Mouse (Mus musculus): Measurements from ENCODE around the gene Ccl26. TPM values are rescaled to one million over a fixed set of nuclear protein-coding genes. Genes with fewer than 3 reads are reported as not detected.
"Not testable (repeated sequence)": the region's sequence is repeated elsewhere in the genome, so short reads cannot be mapped to it uniquely, and the experiment has no call there.

Gene Ccl26
- not detected in 2 replicates for polyA plus RNA-seq (2012; ENCODE audit: insufficient read depth, insufficient read length, missing spikeins)

- Histone ChIP-seq H3K27ac (ENCODE audit: insufficient read depth, low read depth, low read length) (no peak within 1 kb of the TSS), H3K4me1 (ENCODE audit: control insufficient read depth, insufficient read depth, low read length) (peaks cover 8% of the 10 kb centered on the region), H3K4me3 (ENCODE audit: insufficient read depth, low read length) (no peak within 1 kb of the TSS)
- no peak for TF ChIP-seq POLR2A (IDR thresholded peaks at IDR 0.05; ENCODE audit: borderline replicate concordance, low read depth, low read length)
- TF ChIP-seq CTCF (IDR thresholded peaks at IDR 0.05; ENCODE audit: low read depth, low read length) = no peak
Measured at GRCm38 (mm10) chr5:135563469-135563868, at the start of gene Ccl26. TSS of gene Ccl26 (minus strand) at chr5:135563569.

DNA sequence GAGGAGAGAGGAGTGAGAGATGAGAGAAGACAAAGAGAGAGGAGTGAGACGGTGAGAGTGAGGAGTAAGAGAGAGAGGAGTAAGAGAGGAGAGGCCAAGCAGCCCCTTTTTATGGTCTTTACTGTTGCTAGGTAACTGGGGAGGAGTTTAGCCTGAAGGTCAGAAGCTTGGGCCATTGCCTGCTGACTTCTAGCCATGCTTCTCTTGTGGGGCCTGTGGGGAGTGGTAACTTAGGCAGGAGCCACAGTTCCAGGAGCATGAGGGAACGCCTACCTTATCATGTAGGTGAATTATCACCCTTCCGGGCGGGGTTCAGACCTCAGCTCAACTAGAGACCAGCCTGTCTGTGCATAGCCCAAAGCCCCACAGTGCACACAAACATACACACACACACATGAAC lies 46.4 kb upstream of the Ccl26 start:
- Histone ChIP-seq H3K27ac (ENCODE audit: insufficient read depth, low read depth, low read length) (no peak overlapping the region), H3K4me3 (ENCODE audit: insufficient read depth, low read length) (no peak overlapping the region), H3K4me1 (ENCODE audit: control insufficient read depth, insufficient read depth, low read length) (peaks cover 4% of the 10 kb centered on the region)
- TF ChIP-seq CTCF (IDR thresholded peaks at IDR 0.05; ENCODE audit: low read depth, low read length) = no peak
- no peak for TF ChIP-seq POLR2A (IDR thresholded peaks at IDR 0.05; ENCODE audit: borderline replicate concordance, low read depth, low read length)

GRCm38 (mm10) chr5:135607581-135607980 lies 44.2 kb upstream of the Ccl26 start:
- H3K4me1 ChIP-seq (ENCODE audit: control insufficient read depth, insufficient read depth, low read length) = no peaks in the 10 kb centered on the region
- H3K27ac ChIP-seq (ENCODE audit: insufficient read depth, low read depth, low read length) = no peak overlapping the region
- H3K4me3 ChIP-seq (ENCODE audit: insufficient read depth, low read length) = no peak overlapping the region
- TF ChIP-seq CTCF (IDR thresholded peaks at IDR 0.05; ENCODE audit: low read depth, low read length) (no peak), POLR2A (IDR thresholded peaks at IDR 0.05; ENCODE audit: borderline replicate concordance, low read depth, low read length) (no peak)

DNA sequence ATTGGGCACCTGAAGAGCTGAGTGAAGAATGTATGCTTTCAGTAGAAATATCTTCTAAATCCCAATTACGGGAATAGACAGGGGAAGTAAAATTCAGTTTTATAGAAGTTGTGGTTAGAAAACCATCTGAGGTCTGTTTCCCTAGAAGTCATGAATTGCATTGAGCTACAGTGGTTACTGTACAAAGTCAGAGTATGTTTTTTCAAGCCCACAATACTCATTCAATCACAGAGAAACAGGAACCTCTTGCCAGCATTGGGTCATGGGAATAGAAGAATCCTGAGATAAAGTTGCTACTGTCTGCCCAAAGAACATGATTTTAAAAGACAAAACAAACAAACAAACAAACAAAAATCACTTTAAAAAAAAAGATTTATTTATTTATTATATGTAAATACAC lies 43.3 kb upstream of the Ccl26 start:
- not testable (repeated sequence) for H3K27ac ChIP-seq (ENCODE audit: insufficient read depth, low read depth, low read length); H3K4me1 ChIP-seq (ENCODE audit: control insufficient read depth, insufficient read depth, low read length); H3K4me3 ChIP-seq (ENCODE audit: insufficient read depth, low read length)

DNA sequence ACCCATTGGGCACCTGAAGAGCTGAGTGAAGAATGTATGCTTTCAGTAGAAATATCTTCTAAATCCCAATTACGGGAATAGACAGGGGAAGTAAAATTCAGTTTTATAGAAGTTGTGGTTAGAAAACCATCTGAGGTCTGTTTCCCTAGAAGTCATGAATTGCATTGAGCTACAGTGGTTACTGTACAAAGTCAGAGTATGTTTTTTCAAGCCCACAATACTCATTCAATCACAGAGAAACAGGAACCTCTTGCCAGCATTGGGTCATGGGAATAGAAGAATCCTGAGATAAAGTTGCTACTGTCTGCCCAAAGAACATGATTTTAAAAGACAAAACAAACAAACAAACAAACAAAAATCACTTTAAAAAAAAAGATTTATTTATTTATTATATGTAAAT lies 41.3 kb upstream of the Ccl26 start:
- not testable (repeated sequence) for H3K4me1 ChIP-seq (ENCODE audit: control insufficient read depth, insufficient read depth, low read length)

GRCm38 (mm10) chr5:135589996-135590784 lies 26.8 kb upstream of the Ccl26 start:
- Histone ChIP-seq H3K4me1 (ENCODE audit: control insufficient read depth, insufficient read depth, low read length) (no peaks in the 10 kb centered on the region), H3K4me3 (ENCODE audit: insufficient read depth, low read length) (no peak overlapping the region), H3K27ac (ENCODE audit: insufficient read depth, low read depth, low read length) (no peak overlapping the region)
- TF ChIP-seq CTCF (IDR thresholded peaks at IDR 0.05; ENCODE audit: low read depth, low read length) (no peak), POLR2A (IDR thresholded peaks at IDR 0.05; ENCODE audit: borderline replicate concordance, low read depth, low read length) (no peak)

More for the DNA sequence above, 41.3 kb upstream of the Ccl26 start:
- H3K27ac ChIP-seq (ENCODE audit: insufficient read depth, low read depth, low read length); H3K4me3 ChIP-seq (ENCODE audit: insufficient read depth, low read length): not testable (repeated sequence)

GRCm38 (mm10) chr5:135587764-135588163 lies 24.4 kb upstream of the Ccl26 start:
- no peak for TF ChIP-seq POLR2A (IDR thresholded peaks at IDR 0.05; ENCODE audit: borderline replicate concordance, low read depth, low read length)
- TF ChIP-seq CTCF (IDR thresholded peaks at IDR 0.05; ENCODE audit: low read depth, low read length) = no peak
- no peak overlapping the region for H3K27ac ChIP-seq (ENCODE audit: insufficient read depth, low read depth, low read length)
- H3K4me1 ChIP-seq (ENCODE audit: control insufficient read depth, insufficient read depth, low read length) = peaks cover 5% of the 10 kb centered on the region
- H3K4me3 ChIP-seq (ENCODE audit: insufficient read depth, low read length) = no peak overlapping the region

DNA sequence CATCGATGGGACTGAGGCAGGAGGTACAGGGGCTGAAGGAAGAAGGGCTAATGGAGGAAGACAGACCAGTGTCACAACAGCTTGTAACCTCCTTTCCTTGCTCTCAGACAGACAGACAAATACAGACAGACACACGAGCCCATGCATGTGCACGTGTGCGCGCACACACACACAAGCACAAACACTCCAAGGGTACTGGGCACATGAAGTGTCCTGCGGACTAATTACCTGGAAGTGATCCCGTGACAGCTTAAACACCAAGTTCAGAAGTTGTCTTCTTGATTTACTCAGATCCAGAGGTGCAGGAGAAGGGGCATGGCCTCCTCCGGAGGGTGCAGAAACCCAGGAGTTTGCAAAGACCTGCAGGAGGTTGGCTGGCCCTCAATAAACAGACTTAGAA lies 22.3 kb upstream of the Ccl26 start:
- peaks cover 13% of the 10 kb centered on the region for H3K4me1 ChIP-seq (ENCODE audit: control insufficient read depth, insufficient read depth, low read length)
- H3K27ac ChIP-seq (ENCODE audit: insufficient read depth, low read depth, low read length) = no peak overlapping the region
- no peak overlapping the region for H3K4me3 ChIP-seq (ENCODE audit: insufficient read depth, low read length)
- TF ChIP-seq POLR2A (IDR thresholded peaks at IDR 0.05; ENCODE audit: borderline replicate concordance, low read depth, low read length) (no peak), CTCF (IDR thresholded peaks at IDR 0.05; ENCODE audit: low read depth, low read length) (no peak)

DNA sequence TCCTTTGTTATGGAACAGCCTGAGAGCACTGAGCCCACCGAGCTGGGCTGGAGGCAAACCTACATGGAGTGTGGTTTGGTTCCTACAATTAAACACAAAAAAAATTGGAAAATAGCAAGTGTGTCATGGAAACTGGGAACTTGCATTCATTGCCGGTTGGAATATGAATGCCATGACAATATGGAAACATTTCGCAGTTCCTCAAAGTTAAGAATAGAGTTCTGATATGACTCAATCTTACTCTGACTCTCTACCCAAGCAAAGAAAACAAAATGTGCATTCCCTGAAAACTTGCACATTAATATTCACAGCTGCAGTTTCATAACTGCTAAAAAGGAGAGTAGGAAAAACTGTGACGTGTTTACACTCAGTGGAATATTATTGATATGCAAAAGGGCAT lies 19.0 kb upstream of the Ccl26 start:
- Histone ChIP-seq H3K4me1 (ENCODE audit: control insufficient read depth, insufficient read depth, low read length) (peaks cover 13% of the 10 kb centered on the region), H3K4me3 (ENCODE audit: insufficient read depth, low read length) (no peak overlapping the region), H3K27ac (ENCODE audit: insufficient read depth, low read depth, low read length) (peak overlapping the region; percentile 21)
- no peak for TF ChIP-seq CTCF (IDR thresholded peaks at IDR 0.05; ENCODE audit: low read depth, low read length)
- TF ChIP-seq POLR2A (IDR thresholded peaks at IDR 0.05; ENCODE audit: borderline replicate concordance, low read depth, low read length) = no peak

- H3K4me3 ChIP-seq (ENCODE audit: insufficient read depth, low read length) = no peak overlapping the region
- TF ChIP-seq POLR2A (IDR thresholded peaks at IDR 0.05; ENCODE audit: borderline replicate concordance, low read depth, low read length) (no peak), CTCF (IDR thresholded peaks at IDR 0.05; ENCODE audit: low read depth, low read length) (no peak)
- no peak overlapping the region for H3K27ac ChIP-seq (ENCODE audit: insufficient read depth, low read depth, low read length)
- peaks cover 17% of the 10 kb centered on the region for H3K4me1 ChIP-seq (ENCODE audit: control insufficient read depth, insufficient read depth, low read length)
Measured at GRCm38 (mm10) chr5:135579331-135579751, 16.0 kb upstream of the Ccl26 start.
